Mouse (Mus musculus) erythroid progenitor cell, adult 5-6 weeks (primary cell): Measurements from ENCODE around the gene Sfmbt1. TPM values are rescaled to one million over a fixed set of nuclear protein-coding genes. Genes with fewer than 3 reads are reported as not detected.

Source experiments
- ATAC-seq: replicated peaks from 2 replicates; pipeline ENCODE4 v1.8.0; 2016; ENCODE audit warnings: moderate number of reproducible peaks, mild to moderate bottlenecking, moderate TSS enrichment, inconsistent platforms; ENCODE audit not compliant: poor library complexity, low FRiP score, severe bottlenecking
- total RNA-seq, 2 experiments: library from RNA; stranded (forward) in 1 of 2; stranded (reverse) in 1 of 2; fragments of 150-400 nt in 1 of 2; fragments of 186-747, 209-891 nt in 1 of 2; gene quantifications; 2 replicates each; pipeline versions ENCODE4 v1.2.3 to v1.2.4; 2015 to 2017; ENCODE audit warnings: low replicate concordance in 2 of 2

Sfmbt1 gene
- total RNA-seq (2015; ENCODE audit: low replicate concordance) (22.7 and 36.0 TPM in 2 replicates), total RNA-seq (2017; ENCODE audit: low replicate concordance) (13.4 and 27.0 TPM in 2 replicates)

- ATAC-seq = peak; percentile 42
Observed at GRCm38 (mm10) chr14:30714799-30715617, at the start of gene Sfmbt1. TSS of gene Sfmbt1 (plus strand) at chr14:30714849.

- no peak for ATAC-seq
Observed at GRCm38 (mm10) chr14:30666061-30666460, 48.6 kb upstream of the Sfmbt1 start.

- no peak for ATAC-seq
Observed at GRCm38 (mm10) chr14:30666604-30667003, 48.0 kb upstream of the Sfmbt1 start.

- no peak for ATAC-seq
Observed at GRCm38 (mm10) chr14:30670161-30670560, 44.5 kb upstream of the Sfmbt1 start.

- ATAC-seq = 0 out of 2 replicates have a peak, but pooled peaks have one; percentile 3
Observed at GRCm38 (mm10) chr14:30671095-30671985, 43.3 kb upstream of the Sfmbt1 start.

- peak; percentile 78 for ATAC-seq
Observed at GRCm38 (mm10) chr14:30671986-30672312, 42.7 kb upstream of the Sfmbt1 start.

GRCm38 (mm10) chr14:30674947-30675346 is 39.7 kb upstream of the Sfmbt1 start:
- ATAC-seq = peak; percentile 47; the same call in 1 of the 2 replicates

- no peak for ATAC-seq
Observed at GRCm38 (mm10) chr14:30682131-30682530, 32.5 kb upstream of the Sfmbt1 start.

GRCm38 (mm10) chr14:30690685-30691084 is 24.0 kb upstream of the Sfmbt1 start:
- ATAC-seq = no peak

- no peak for ATAC-seq
Observed at GRCm38 (mm10) chr14:30692439-30692838, 22.2 kb upstream of the Sfmbt1 start.

GRCm38 (mm10) chr14:30694786-30695185 is 19.9 kb upstream of the Sfmbt1 start:
- no peak for ATAC-seq

- ATAC-seq = no peak
Observed at GRCm38 (mm10) chr14:30695609-30696008, 19.0 kb upstream of the Sfmbt1 start.

GRCm38 (mm10) chr14:30697407-30698052 is 17.1 kb upstream of the Sfmbt1 start:
- ATAC-seq = no peak

- peak; percentile 50; the same call in 1 of the 2 replicates for ATAC-seq
Observed at GRCm38 (mm10) chr14:30699656-30700055, 15.0 kb upstream of the Sfmbt1 start.

- ATAC-seq = no peak
Observed at GRCm38 (mm10) chr14:30702512-30702911, 12.1 kb upstream of the Sfmbt1 start.

- no peak for ATAC-seq
Observed at GRCm38 (mm10) chr14:30703079-30703478, 11.6 kb upstream of the Sfmbt1 start.

GRCm38 (mm10) chr14:30704098-30704855 is 10.4 kb upstream of the Sfmbt1 start:
- no peak for ATAC-seq

- no peak for ATAC-seq
Observed at GRCm38 (mm10) chr14:30711892-30712291, 2.8 kb upstream of the Sfmbt1 start.

GRCm38 (mm10) chr14:30713769-30714168 is 880 bp upstream of the Sfmbt1 start:
- ATAC-seq = no peak
